In genomic region chr6:31513726-31514125, GRCm38 (mm10) we compare ENCODE assay signal across 13 mouse cellular contexts. TPM values are rescaled to one million over a fixed set of nuclear protein-coding genes. Genes with fewer than 3 reads are reported as not detected.
DNase-seq lines count a peak whose midpoint lies in the region; ATAC-seq and TF ChIP-seq lines count a peak whose summit lies in the region.
"Had no signal": no experiment of that assay in that cellular context is flagged by ENCODE, and none has a peak within 500 bp of the region (broad histone marks: within the 10 kb centered on the region; RNA-seq: fewer than 3 reads in every experiment).

No protein-coding gene starts in this region.

- no peak for TF ChIP-seq CTCF in forebrain, postnatal 0 days (IDR thresholded peaks at IDR 0.05; ENCODE audit: low read depth)

- no peaks in the 10 kb centered on the region for H3K9me3 ChIP-seq in forebrain, postnatal 0 days (ENCODE audit: low read length)
- H3K9me3 ChIP-seq in forebrain, embryonic 10.5 days = no peaks in the 10 kb centered on the region
- no peaks in the 10 kb centered on the region for H3K9me3 ChIP-seq in liver, embryonic 12.5 days (replicated peaks)
- no peaks in the 10 kb centered on the region for H3K9me3 ChIP-seq in limb, embryonic 14.5 days (ENCODE audit: control insufficient read depth, low read length)
- H3K9me3 ChIP-seq: heart, embryonic 15.5 days had no signal

- H3K9ac ChIP-seq in forebrain, postnatal 0 days = no peak overlapping the region
- no peak overlapping the region for H3K9ac ChIP-seq in liver, embryonic 12.5 days
- H3K9ac ChIP-seq in limb, embryonic 14.5 days (ENCODE audit: low read depth, low read length, severe bottlenecking) = no peak overlapping the region
- H3K9ac ChIP-seq: heart, embryonic 15.5 days had no signal

- no peak overlapping the region for H3K4me2 ChIP-seq in forebrain, postnatal 0 days (ENCODE audit: low read depth)
- H3K4me2 ChIP-seq in liver, embryonic 12.5 days = no peak overlapping the region
- no peak overlapping the region for H3K4me2 ChIP-seq in limb, embryonic 14.5 days (replicated peaks; ENCODE audit: low read depth, low read length, severe bottlenecking)
- H3K4me2 ChIP-seq: heart, embryonic 15.5 days had no signal

- peak; percentile 26; the same call in 1 of the 2 replicates for ATAC-seq in forebrain, postnatal 0 days
- 0 out of 2 replicates have a peak, but pooled peaks have one; percentile 42 for ATAC-seq in liver, embryonic 12.5 days
- peak; percentile 36; the same call in 1 of the 2 replicates for ATAC-seq in limb, embryonic 14.5 days (ENCODE audit: low FRiP score, low read depth)
- ATAC-seq: midbrain, embryonic 16.5 days had no signal

- 41% methylated on average over 6 of the region's 6 CpGs for WGBS in forebrain, postnatal 0 days
- WGBS in forebrain, embryonic 10.5 days = 91% methylated on average over 6 of the region's 6 CpGs
- 48% methylated on average over 6 of the region's 6 CpGs for WGBS in liver, embryonic 12.5 days (ENCODE audit: insufficient replicate concordance)
- WGBS in limb, embryonic 14.5 days = 56% methylated on average over 6 of the region's 6 CpGs

- H3K27me3 ChIP-seq in forebrain, postnatal 0 days (ENCODE audit: insufficient read depth, low read length) = no peaks in the 10 kb centered on the region
- no peaks in the 10 kb centered on the region for H3K27me3 ChIP-seq in forebrain, embryonic 10.5 days (ENCODE audit: poor library complexity, severe bottlenecking)
- H3K27me3 ChIP-seq in liver, embryonic 12.5 days (replicated peaks) = no peaks in the 10 kb centered on the region
- no peaks in the 10 kb centered on the region for H3K27me3 ChIP-seq in limb, embryonic 14.5 days (ENCODE audit: control insufficient read depth, insufficient read depth, low read length)
- H3K27me3 ChIP-seq: heart, embryonic 15.5 days had no signal

- DNase-seq in forebrain, postnatal 0 days = no peak
- no peak for DNase-seq in forebrain, embryonic 10.5 days (ENCODE audit: extremely low spot score, low spot score)
- DNase-seq in liver (no peak), MEL-GATA-1-ER (ENCODE audit: extremely low read depth, low read depth) (peak; percentile 15)
- DNase-seq in limb, embryonic 14.5 days (ENCODE audit: low spot score) = peak; percentile 13
- DNase-seq in urinary bladder, postnatal 4 days (ENCODE audit: low spot score in 2 of 2) = no peak
- DNase-seq in kidney, postnatal 25 days = no peak
- DNase-seq: kidney, postnatal 10 days; lung, adult 2 months; thymus, postnatal 14 days had no signal

- no peak for TF ChIP-seq POLR2A in limb, embryonic 14.5 days (IDR thresholded peaks at IDR 0.05; ENCODE audit: borderline replicate concordance, extremely low read depth, insufficient read depth, insufficient read length)

- H3K36me3 ChIP-seq in forebrain, postnatal 0 days (ENCODE audit: insufficient read depth) = no peaks in the 10 kb centered on the region
- H3K36me3 ChIP-seq in forebrain, embryonic 10.5 days (replicated peaks) = peaks cover 25% of the 10 kb centered on the region
- peaks cover 46% of the 10 kb centered on the region for H3K36me3 ChIP-seq in liver, embryonic 12.5 days
- peaks cover 11% of the 10 kb centered on the region; the same call in 1 of the 2 replicates for H3K36me3 ChIP-seq in limb, embryonic 14.5 days (ENCODE audit: control insufficient read depth, insufficient read depth, low read length)
- H3K36me3 ChIP-seq: heart, embryonic 15.5 days had no signal

- H3K27ac ChIP-seq in forebrain, postnatal 0 days (ENCODE audit: low read depth, low read length) = no peak overlapping the region
- no peak overlapping the region for H3K27ac ChIP-seq in forebrain, embryonic 10.5 days
- no peak overlapping the region for H3K27ac ChIP-seq in liver, embryonic 12.5 days
- H3K27ac ChIP-seq in limb, embryonic 14.5 days (replicated peaks; ENCODE audit: low read depth, low read length) = no peak overlapping the region
- H3K27ac ChIP-seq: heart, embryonic 15.5 days had no signal

- no peak overlapping the region for H3K4me3 ChIP-seq in forebrain, postnatal 0 days (ENCODE audit: low read depth, low read length)
- no peak overlapping the region for H3K4me3 ChIP-seq in forebrain, embryonic 10.5 days
- no peak overlapping the region for H3K4me3 ChIP-seq in liver, embryonic 12.5 days
- H3K4me3 ChIP-seq in limb, embryonic 14.5 days (replicated peaks; ENCODE audit: low read length) = no peak overlapping the region
- H3K4me3 ChIP-seq: heart, embryonic 15.5 days had no signal

- no peaks in the 10 kb centered on the region for H3K4me1 ChIP-seq in forebrain, postnatal 0 days (ENCODE audit: insufficient read depth)
- peaks cover 5% of the 10 kb centered on the region; the same call in 1 of the 2 replicates for H3K4me1 ChIP-seq in forebrain, embryonic 10.5 days
- peaks cover 30% of the 10 kb centered on the region for H3K4me1 ChIP-seq in liver, embryonic 12.5 days
- H3K4me1 ChIP-seq in limb, embryonic 14.5 days (ENCODE audit: control insufficient read depth, insufficient read depth, low read length) = 0 out of 2 replicates have a peak, but pooled peaks cover 4% of the 10 kb centered on the region

RNA-seq across cellular contexts. Expression of gene Podxl, which starts 50.1 kb away (rescaled TPM):
- total RNA-seq in forebrain, postnatal 0 days (2014; rRNA removed) = 14.9 and 18.7 TPM in 2 replicates
- 7.2 and 8.9 TPM in 2 replicates for polyA plus RNA-seq in forebrain, postnatal 0 days (2015; fragmentation: Nextera tagmentation; extraction: Ambion mirVana)
- polyA plus RNA-seq in forebrain, embryonic 10.5 days (2016; fragmentation: Nextera tagmentation; extraction: Ambion mirVana) = 17.2 and 20.6 TPM in 2 replicates
- 23.0 and 24.5 TPM in 2 replicates for polyA plus RNA-seq in liver, embryonic 12.5 days (2016; fragmentation: Nextera tagmentation; extraction: Ambion mirVana)
- 8.3 and 8.9 TPM in 2 replicates for polyA plus RNA-seq in limb, embryonic 14.5 days (2012; rRNA removed)
- polyA plus RNA-seq in limb, embryonic 14.5 days (2014; fragmentation: Nextera tagmentation; extraction: Ambion mirVana) = 5.8 and 6.0 TPM in 2 replicates

Comparison
In these comparisons a context has a peak if more than half of its experiments do, and no peak if none do; other contexts are left out.
1. DNase-seq: peak in MEL-GATA-1-ER (single experiment) and limb, embryonic 14.5 days (single experiment); none in forebrain, postnatal 0 days (single experiment), forebrain, embryonic 10.5 days (single experiment), liver (single experiment), urinary bladder, postnatal 4 days (0 of 2) and kidney, postnatal 25 days (0 of 2).
2. Peak in every context shown above with its lines, with median percentiles within 50 percentile points of each other: ATAC-seq.